Mouse (Mus musculus) limb, embryonic 13.5 days (tissue): ENCODE data around the gene Iqsec2. TPM values are rescaled to one million over a fixed set of nuclear protein-coding genes. Genes with fewer than 3 reads are reported as not detected.
"Not testable (repeated sequence)": the region's sequence is repeated elsewhere in the genome, so short reads cannot be mapped to it uniquely, and the experiment has no call there.

Experiments used
- ATAC-seq: fragments of 200-750 bp; cut with Nextera tagmentation; 2 replicates; pipeline ENCODE4 v1.8.0; 2017; ENCODE audit warnings: low read depth, moderate number of reproducible peaks, moderate TSS enrichment; ENCODE audit not compliant: low FRiP score
- H3K27ac ChIP-seq: fragments of 300-500 bp; sonication (generic); 2 replicates; pipeline ENCODE4 v1.5.1; 2015; ENCODE audit warnings: inconsistent platforms, mild to moderate bottlenecking, moderate library complexity
- H3K27me3 ChIP-seq: fragments of 300-500 bp; sonication (generic); 2 replicates; pipeline ENCODE4 v1.6.1; 2015; ENCODE audit warnings: mild to moderate bottlenecking, inconsistent platforms
- H3K36me3 ChIP-seq: fragments of 300-500 bp; sonication (generic); 2 replicates; pipeline ENCODE4 v1.6.1; 2015; ENCODE audit warnings: inconsistent platforms, mild to moderate bottlenecking, moderate library complexity
- H3K4me1 ChIP-seq: fragments of 300-500 bp; sonication (generic); 2 replicates; pipeline ENCODE4 v1.6.1; 2015; ENCODE audit warnings: inconsistent platforms
- H3K4me2 ChIP-seq: fragments of 300-500 bp; sonication (generic); replicated peaks from 2 replicates; pipeline ENCODE4 v1.6.1; 2015; ENCODE audit warnings: inconsistent platforms, mild to moderate bottlenecking, moderate library complexity
- H3K4me3 ChIP-seq: fragments of 300-500 bp; sonication (generic); 2 replicates; pipeline ENCODE4 v1.5.1; 2015; ENCODE audit warnings: moderate library complexity, mild to moderate bottlenecking, inconsistent platforms
- H3K9ac ChIP-seq: fragments of 300-500 bp; sonication (generic); 2 replicates; pipeline ENCODE4 v1.6.1; 2015; ENCODE audit warnings: mild to moderate bottlenecking, inconsistent platforms
- H3K9me3 ChIP-seq: fragments of 300-500 bp; sonication (generic); 2 replicates; pipeline ENCODE4 v1.6.1; 2016; ENCODE audit warnings: inconsistent platforms
- WGBS: fragments of 180-500 bp; shearing (Covaris S2); methylation state at CpG from one replicate; pipeline ENCODE4 v1.1.7; 2015; 5-methylcytosine and 5-hydroxymethylcytosine counted together
- polyA plus RNA-seq: library from polyadenylated mRNA; unstranded; fragments of >200 nt; fragmentation: Nextera tagmentation; extraction: Ambion mirVana; gene quantifications from 2 replicates; pipeline ENCODE4 v1.2.1, GENCODE M21; 2015

Iqsec2 gene
- polyA plus RNA-seq, 1 experiment from 2014 or later, result 2.7 TPM

DNA sequence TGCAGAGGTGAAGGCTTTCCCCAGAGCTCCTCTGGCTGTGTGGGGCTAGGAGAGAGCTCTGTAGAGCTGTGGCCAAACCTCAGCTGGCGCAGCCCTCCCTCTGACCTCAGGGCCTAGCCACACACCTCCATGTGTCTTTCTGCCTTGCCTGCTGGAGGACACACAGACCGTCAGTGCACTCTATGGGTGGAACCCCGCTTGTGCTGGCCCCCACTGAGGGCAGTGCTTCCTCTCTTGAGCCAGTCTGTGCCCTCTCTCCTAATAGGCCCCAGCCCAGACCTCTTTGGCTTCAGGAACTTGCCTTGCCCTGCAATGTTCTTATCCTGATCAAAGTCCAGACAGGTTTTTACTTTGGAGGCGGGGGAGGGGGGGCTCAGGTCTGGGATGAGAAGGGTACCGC is 80.2 kb downstream of the Iqsec2 start:
- 0 out of 2 replicates have a peak, but pooled peaks cover 5% of the 10 kb centered on the region for H3K36me3 ChIP-seq
- 71% methylated on average over 5 of the region's 5 CpGs for WGBS
- peaks cover 64% of the 10 kb centered on the region for H3K27me3 ChIP-seq
- no peak overlapping the region for H3K4me3 ChIP-seq
- H3K27ac ChIP-seq, result no peak overlapping the region
- H3K9me3 ChIP-seq, result no peaks in the 10 kb centered on the region
- no peaks in the 10 kb centered on the region for H3K4me1 ChIP-seq
- no peak overlapping the region for H3K9ac ChIP-seq
- no peak for ATAC-seq
- no peak overlapping the region for H3K4me2 ChIP-seq

GRCm38 (mm10) chrX:152232781-152233763 is 89.0 kb downstream of the Iqsec2 start, which contains the start of gene Kdm5c:
Gene Kdm5c, plus strand, starts transcription at chrX:152233020.
- peak; percentile 98 for ATAC-seq
- WGBS, result under 1% methylated on average over 69 of the region's 69 CpGs
- Histone ChIP-seq H3K4me3 (peak within 1 kb of the TSS; percentile 82), H3K36me3 (peaks cover 8% of the 10 kb centered on the region; the same call in 1 of the 2 replicates), H3K27me3 (no peaks in the 10 kb centered on the region), H3K4me1 (peaks cover 16% of the 10 kb centered on the region), H3K27ac (peak within 1 kb of the TSS; percentile 55; the same call in 1 of the 2 replicates), H3K4me2 (peak within 1 kb of the TSS; percentile 85), H3K9me3 (no peaks in the 10 kb centered on the region), H3K9ac (peak within 1 kb of the TSS; percentile 95)

DNA sequence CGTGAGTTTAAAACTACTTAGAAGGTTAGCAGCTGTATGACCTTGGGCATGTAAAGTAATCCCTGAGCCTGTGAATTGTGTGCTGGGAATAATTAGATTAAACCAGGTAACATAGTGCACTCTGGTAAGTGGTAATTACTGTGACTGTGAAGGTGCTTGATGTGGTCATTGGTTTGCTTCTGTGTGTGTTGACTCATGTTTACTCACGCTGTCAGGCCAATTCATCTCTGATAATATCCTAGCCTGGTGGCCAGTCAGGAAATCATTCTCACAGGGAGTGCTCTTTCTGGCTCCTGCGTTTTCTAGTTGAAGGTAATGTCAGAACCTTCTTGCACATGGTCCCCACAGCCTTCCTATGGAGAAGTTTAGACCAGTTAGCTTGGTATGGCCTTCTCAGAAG is 90.1 kb downstream of the Iqsec2 start:
- WGBS, result 17% methylated on average over 3 of the region's 3 CpGs
- Histone ChIP-seq H3K9ac (peak overlapping the region; percentile 95), H3K4me1 (peaks cover 16% of the 10 kb centered on the region), H3K36me3 (peaks cover 17% of the 10 kb centered on the region), H3K9me3 (no peaks in the 10 kb centered on the region), H3K27ac (no peak overlapping the region), H3K4me2 (peak overlapping the region; percentile 85), H3K4me3 (peak overlapping the region; percentile 82), H3K27me3 (no peaks in the 10 kb centered on the region)
- ATAC-seq, result no peak

- Histone ChIP-seq H3K27ac (no peak overlapping the region), H3K27me3 (no peaks in the 10 kb centered on the region), H3K9me3 (no peaks in the 10 kb centered on the region), H3K4me1 (peaks cover 16% of the 10 kb centered on the region), H3K4me2 (peak overlapping the region; percentile 85), H3K9ac (no peak overlapping the region), H3K4me3 (0 out of 2 replicates have a peak overlapping the region, but pooled peaks have one; percentile 82), H3K36me3 (peaks cover 32% of the 10 kb centered on the region)
- 84% methylated on average over 2 of the region's 2 CpGs for WGBS
- no peak for ATAC-seq
These were observed 91.7 kb downstream of the Iqsec2 start for GRCm38 (mm10) chrX:152235758-152236157.

- not testable (repeated sequence) for H3K27me3 ChIP-seq, H3K4me3 ChIP-seq, ATAC-seq, H3K9ac ChIP-seq, H3K4me1 ChIP-seq, H3K4me2 ChIP-seq, H3K27ac ChIP-seq, H3K9me3 ChIP-seq
- peaks cover 89% of the 10 kb centered on the region for H3K36me3 ChIP-seq
- 87% methylated on average over 6 of the region's 6 CpGs for WGBS
These were observed 99.1 kb downstream of the Iqsec2 start for GRCm38 (mm10) chrX:152243140-152243539.

- H3K9me3 ChIP-seq, result no peaks in the 10 kb centered on the region
- WGBS, result 95% methylated on average over 2 of the region's 2 CpGs
- H3K27ac ChIP-seq, result no peak overlapping the region
- H3K4me3 ChIP-seq, result no peak overlapping the region
- no peaks in the 10 kb centered on the region for H3K27me3 ChIP-seq
- no peak overlapping the region for H3K9ac ChIP-seq
- H3K36me3 ChIP-seq, result peaks cover 88% of the 10 kb centered on the region
- H3K4me2 ChIP-seq, result no peak overlapping the region
- H3K4me1 ChIP-seq, result no peaks in the 10 kb centered on the region
- no peak for ATAC-seq
These were observed 100.6 kb downstream of the Iqsec2 start for GRCm38 (mm10) chrX:152244492-152245189.

GRCm38 (mm10) chrX:152271189-152271588 is 127.1 kb downstream of the Iqsec2 start:
- ATAC-seq, result no peak
- Histone ChIP-seq H3K9ac (no peak overlapping the region), H3K27me3 (no peaks in the 10 kb centered on the region), H3K27ac (no peak overlapping the region), H3K9me3 (no peaks in the 10 kb centered on the region), H3K4me2 (no peak overlapping the region), H3K4me1 (no peaks in the 10 kb centered on the region), H3K36me3 (peaks cover 98% of the 10 kb centered on the region), H3K4me3 (no peak overlapping the region)
- WGBS, result 94% methylated on average over 11 of the region's 11 CpGs

Other genes with a start within 250 kb of the Iqsec2 start
- gene Hsd17b10, start 142.4 kb upstream of the Iqsec2 start, polyA plus RNA-seq, result 261 and 274 TPM in 2 replicates
- 2.3 and 2.6 TPM in 2 replicates for gene Ribc1, start 128.0 kb upstream of the Iqsec2 start, polyA plus RNA-seq
- 114 and 116 TPM in 2 replicates for gene Smc1a, start 127.8 kb upstream of the Iqsec2 start, polyA plus RNA-seq
- gene Kdm5c, start 88.8 kb downstream of the Iqsec2 start, polyA plus RNA-seq, result 38.2 and 48.4 TPM in 2 replicates
- 23.3 and 25.5 TPM in 2 replicates for gene Kantr, start 183.2 kb downstream of the Iqsec2 start, polyA plus RNA-seq
- gene Tspyl2, start 198.2 kb downstream of the Iqsec2 start, polyA plus RNA-seq, result 37.6 and 39.2 TPM in 2 replicates
- gene Gpr173, start 224.4 kb downstream of the Iqsec2 start, polyA plus RNA-seq, result 4.8 and 5.2 TPM in 2 replicates